Mouse (Mus musculus): ENCODE results near the gene Rgs12.

GRCm38 (mm10) chr5:34922531-34922930 is 26.7 kb upstream of the Rgs12 start:
- TF ChIP-seq EP300 (IDR thresholded peaks at IDR 0.05; ENCODE audit: low read depth) (no peak), CTCF (IDR thresholded peaks at IDR 0.05; ENCODE audit: low read depth) (no peak)

Measured in liver, embryonic 14.5 days (tissue).